Mouse (Mus musculus) E14TG2a.4 (cell line): ENCODE results near the gene Mast4.

Experiments
- CTCF ChIP-seq: conservative IDR thresholded peaks from 2 replicates; pipeline ENCODE4 v1.5.1; 2014; ENCODE audit warnings: low read length
- NANOG ChIP-seq: IDR thresholded peaks from 2 replicates; pipeline ENCODE4 v1.6.1; 2014; ENCODE audit warnings: borderline replicate concordance, low read length, mixed read lengths
- POU5F1 ChIP-seq: IDR thresholded peaks from 2 replicates; pipeline ENCODE4 v1.6.1; 2014; ENCODE audit warnings: low read length, borderline replicate concordance

DNA sequence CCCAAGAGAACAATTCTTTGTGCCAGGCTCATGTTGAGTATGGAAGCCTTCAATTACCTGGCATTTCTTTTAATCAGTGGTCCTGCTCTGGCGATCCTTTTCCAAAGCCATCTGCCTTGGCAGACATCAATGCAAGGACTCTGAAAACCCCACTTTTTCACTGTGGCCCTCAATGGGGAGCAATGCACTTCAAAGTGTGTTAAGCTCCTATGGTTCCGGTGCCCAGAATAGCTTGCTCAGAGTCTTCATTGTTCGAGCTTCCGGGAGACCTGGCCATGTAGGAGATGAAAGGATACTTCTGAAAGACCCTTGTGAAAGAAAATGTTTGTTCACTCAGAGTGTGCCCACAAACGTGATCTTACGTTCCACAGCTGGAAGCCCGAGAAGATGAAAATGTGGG, 333.4 kb downstream of the Mast4 start:
- TF ChIP-seq CTCF (no peak), NANOG (no peak), POU5F1 (no peak)
